Mouse (Mus musculus): Measurements from ENCODE around the gene Eipr1. TPM values are rescaled to one million over a fixed set of nuclear protein-coding genes. Genes with fewer than 3 reads are reported as not detected.

The Eipr1 gene
- polyA plus RNA-seq, 1 experiment from 2014 or later = 22.4 TPM

GRCm38 (mm10) chr12:28899696-28900095 is 148.1 kb downstream of the Eipr1 start:
- H3K4me1 ChIP-seq (replicated peaks; ENCODE audit: control insufficient read depth, insufficient read depth) = no peaks in the 10 kb centered on the region
- H3K27me3 ChIP-seq (ENCODE audit: control insufficient read depth, insufficient read depth, low read length) = no peaks in the 10 kb centered on the region
- DNase-seq (ENCODE audit: low spot score) (no peak), ATAC-seq (ENCODE audit: low FRiP score, low TSS enrichment) (no peak)
- no peaks in the 10 kb centered on the region for H3K9me3 ChIP-seq (ENCODE audit: control insufficient read depth, low read length)
- no peaks in the 10 kb centered on the region for H3K36me3 ChIP-seq (ENCODE audit: control insufficient read depth, insufficient read depth, low read length)
- H3K4me2 ChIP-seq (replicated peaks; ENCODE audit: low read depth) = no peak overlapping the region
- no peak overlapping the region for H3K4me3 ChIP-seq (ENCODE audit: low read depth, low read length)
- 74% methylated on average over 4 of the region's 4 CpGs for WGBS
- H3K9ac ChIP-seq (ENCODE audit: low read length) = no peak overlapping the region
- no peak overlapping the region for H3K27ac ChIP-seq (replicated peaks)
- TF ChIP-seq EP300 (optimal IDR thresholded peaks at IDR 0.05) (no peak), CTCF (IDR thresholded peaks at IDR 0.05; ENCODE audit: low read depth) (no peak)

DNA sequence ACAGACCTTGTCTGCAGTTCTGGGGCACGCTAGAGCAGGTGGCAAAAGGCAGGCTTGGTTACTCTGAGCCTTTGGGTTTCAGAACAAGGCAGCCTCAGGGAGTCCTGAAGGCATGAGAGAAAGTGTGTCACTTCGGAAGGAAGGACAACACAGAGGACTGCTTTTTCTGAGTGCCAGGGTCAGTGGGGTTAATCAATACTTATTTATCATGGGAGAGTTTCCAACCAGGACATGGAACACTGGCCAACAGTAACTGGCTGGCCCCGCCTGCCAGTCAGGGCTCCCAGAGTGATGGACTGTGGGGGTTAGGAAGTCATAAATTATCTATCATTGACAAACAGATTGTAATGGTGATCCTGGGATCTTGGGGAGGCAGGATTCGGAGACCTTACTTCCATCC is 148.7 kb downstream of the Eipr1 start:
- ATAC-seq (ENCODE audit: low FRiP score, low TSS enrichment) = no peak
- TF ChIP-seq CTCF (IDR thresholded peaks at IDR 0.05; ENCODE audit: low read depth) = no peak
- TF ChIP-seq EP300 (optimal IDR thresholded peaks at IDR 0.05) = no peak
- DNase-seq (ENCODE audit: low spot score) = no peak
- Histone ChIP-seq H3K9me3 (ENCODE audit: control insufficient read depth, low read length) (no peaks in the 10 kb centered on the region), H3K27me3 (ENCODE audit: control insufficient read depth, insufficient read depth, low read length) (no peaks in the 10 kb centered on the region), H3K27ac (replicated peaks) (no peak overlapping the region), H3K4me1 (replicated peaks; ENCODE audit: control insufficient read depth, insufficient read depth) (no peaks in the 10 kb centered on the region), H3K4me3 (ENCODE audit: low read depth, low read length) (no peak overlapping the region), H3K36me3 (ENCODE audit: control insufficient read depth, insufficient read depth, low read length) (no peaks in the 10 kb centered on the region), H3K4me2 (replicated peaks; ENCODE audit: low read depth) (no peak overlapping the region), H3K9ac (ENCODE audit: low read length) (no peak overlapping the region)
- WGBS = 82% methylated on average over 4 of the region's 4 CpGs

DNA sequence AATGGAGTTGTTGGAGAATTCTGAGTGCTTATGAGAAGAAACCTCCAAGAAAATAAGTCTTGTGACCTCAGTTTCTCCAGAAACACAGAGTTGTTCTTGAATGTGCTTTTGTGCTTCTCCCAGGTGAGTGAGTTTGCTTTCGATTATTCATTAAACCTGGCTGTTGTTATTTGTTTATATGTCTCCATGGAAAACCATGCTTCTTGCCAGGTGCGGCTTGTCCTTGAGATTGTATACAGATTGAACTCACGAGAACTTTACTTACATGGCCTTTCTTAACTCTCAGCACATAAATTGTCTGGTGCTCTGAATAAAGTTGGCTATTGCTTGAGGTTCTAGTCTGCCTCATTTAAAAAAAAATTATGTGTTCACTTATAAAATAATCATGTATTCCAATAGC is 150.5 kb downstream of the Eipr1 start:
- 48% methylated on average over 3 of the region's 3 CpGs for WGBS
- Histone ChIP-seq H3K36me3 (ENCODE audit: control insufficient read depth, insufficient read depth, low read length) (no peaks in the 10 kb centered on the region), H3K27me3 (ENCODE audit: control insufficient read depth, insufficient read depth, low read length) (no peaks in the 10 kb centered on the region), H3K4me3 (ENCODE audit: low read depth, low read length) (no peak overlapping the region), H3K9ac (ENCODE audit: low read length) (no peak overlapping the region), H3K4me2 (replicated peaks; ENCODE audit: low read depth) (no peak overlapping the region), H3K27ac (replicated peaks) (no peak overlapping the region), H3K4me1 (replicated peaks; ENCODE audit: control insufficient read depth, insufficient read depth) (no peaks in the 10 kb centered on the region), H3K9me3 (ENCODE audit: control insufficient read depth, low read length) (no peaks in the 10 kb centered on the region)
- DNase-seq (ENCODE audit: low spot score) = no peak
- ATAC-seq (ENCODE audit: low FRiP score, low TSS enrichment) = no peak
- no peak for TF ChIP-seq CTCF (IDR thresholded peaks at IDR 0.05; ENCODE audit: low read depth)
- TF ChIP-seq EP300 (optimal IDR thresholded peaks at IDR 0.05) = no peak

DNA sequence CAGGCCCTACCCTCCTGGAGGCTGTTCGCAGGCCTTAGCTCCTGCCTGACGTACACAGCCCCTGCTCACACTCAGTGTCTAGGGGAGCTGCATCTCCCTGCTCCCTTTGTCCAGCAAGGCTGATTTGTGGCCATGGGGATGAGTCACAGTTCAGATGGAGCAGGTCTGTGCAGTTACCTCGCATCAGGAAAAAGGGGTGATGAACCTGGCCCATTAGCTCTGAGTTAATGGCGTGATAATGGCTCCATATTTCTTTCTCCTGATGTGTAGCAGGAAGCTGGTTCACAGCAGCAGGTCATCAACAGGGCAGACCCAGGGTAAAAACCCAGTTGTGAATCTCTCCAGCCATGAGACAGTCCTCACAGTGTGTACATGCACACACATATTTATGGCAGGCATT is 151.5 kb downstream of the Eipr1 start:
- Histone ChIP-seq H3K27me3 (ENCODE audit: control insufficient read depth, insufficient read depth, low read length) (no peaks in the 10 kb centered on the region), H3K9me3 (ENCODE audit: control insufficient read depth, low read length) (no peaks in the 10 kb centered on the region), H3K4me3 (ENCODE audit: low read depth, low read length) (no peak overlapping the region), H3K9ac (ENCODE audit: low read length) (no peak overlapping the region), H3K4me2 (replicated peaks; ENCODE audit: low read depth) (no peak overlapping the region), H3K36me3 (ENCODE audit: control insufficient read depth, insufficient read depth, low read length) (no peaks in the 10 kb centered on the region), H3K27ac (replicated peaks) (no peak overlapping the region), H3K4me1 (replicated peaks; ENCODE audit: control insufficient read depth, insufficient read depth) (no peaks in the 10 kb centered on the region)
- 65% methylated on average over 4 of the region's 4 CpGs for WGBS
- DNase-seq (ENCODE audit: low spot score) = no peak
- ATAC-seq (ENCODE audit: low FRiP score, low TSS enrichment) = no peak
- TF ChIP-seq CTCF (IDR thresholded peaks at IDR 0.05; ENCODE audit: low read depth) (no peak), EP300 (optimal IDR thresholded peaks at IDR 0.05) (no peak)

GRCm38 (mm10) chr12:28905486-28905885 is 153.9 kb downstream of the Eipr1 start:
- DNase-seq (ENCODE audit: low spot score) = no peak
- Histone ChIP-seq H3K27ac (replicated peaks) (no peak overlapping the region), H3K9ac (ENCODE audit: low read length) (no peak overlapping the region), H3K36me3 (ENCODE audit: control insufficient read depth, insufficient read depth, low read length) (no peaks in the 10 kb centered on the region), H3K4me2 (replicated peaks; ENCODE audit: low read depth) (no peak overlapping the region), H3K4me3 (ENCODE audit: low read depth, low read length) (no peak overlapping the region), H3K4me1 (replicated peaks; ENCODE audit: control insufficient read depth, insufficient read depth) (no peaks in the 10 kb centered on the region), H3K9me3 (ENCODE audit: control insufficient read depth, low read length) (no peaks in the 10 kb centered on the region), H3K27me3 (ENCODE audit: control insufficient read depth, insufficient read depth, low read length) (no peaks in the 10 kb centered on the region)
- TF ChIP-seq EP300 (optimal IDR thresholded peaks at IDR 0.05) = no peak
- no peak for TF ChIP-seq CTCF (IDR thresholded peaks at IDR 0.05; ENCODE audit: low read depth)
- ATAC-seq (ENCODE audit: low FRiP score, low TSS enrichment) = no peak
- WGBS = 82% methylated on average over 6 of the region's 6 CpGs

DNA sequence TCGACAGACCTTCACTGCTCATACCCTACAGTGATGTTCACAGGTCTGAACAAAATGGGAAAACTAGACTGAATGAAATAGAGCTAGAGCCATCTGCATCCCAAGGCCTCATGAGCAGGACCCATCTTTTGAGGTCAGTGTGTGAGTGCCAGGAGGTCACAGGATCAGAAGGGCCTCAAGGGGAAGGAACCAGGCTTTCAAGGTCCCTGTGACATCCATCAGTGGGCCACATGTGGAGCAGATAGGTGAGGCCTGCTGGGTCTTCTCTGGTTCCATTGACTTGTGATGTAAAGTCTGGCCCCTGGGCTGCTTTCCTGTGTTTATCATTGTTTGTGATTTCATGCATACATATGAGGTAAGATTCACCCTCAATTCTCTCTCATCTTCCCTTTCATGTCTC is 154.4 kb downstream of the Eipr1 start:
- no peaks in the 10 kb centered on the region for H3K4me1 ChIP-seq (replicated peaks; ENCODE audit: control insufficient read depth, insufficient read depth)
- H3K4me2 ChIP-seq (replicated peaks; ENCODE audit: low read depth) = no peak overlapping the region
- DNase-seq (ENCODE audit: low spot score) (no peak), ATAC-seq (ENCODE audit: low FRiP score, low TSS enrichment) (no peak)
- TF ChIP-seq EP300 (optimal IDR thresholded peaks at IDR 0.05) (no peak), CTCF (IDR thresholded peaks at IDR 0.05; ENCODE audit: low read depth) (no peak)
- WGBS = 85% methylated on average over 1 of the region's 1 CpGs
- no peaks in the 10 kb centered on the region for H3K36me3 ChIP-seq (ENCODE audit: control insufficient read depth, insufficient read depth, low read length)
- H3K4me3 ChIP-seq (ENCODE audit: low read depth, low read length) = no peak overlapping the region
- no peaks in the 10 kb centered on the region for H3K9me3 ChIP-seq (ENCODE audit: control insufficient read depth, low read length)
- no peaks in the 10 kb centered on the region for H3K27me3 ChIP-seq (ENCODE audit: control insufficient read depth, insufficient read depth, low read length)
- no peak overlapping the region for H3K9ac ChIP-seq (ENCODE audit: low read length)
- no peak overlapping the region for H3K27ac ChIP-seq (replicated peaks)
